Comparison of ENCODE assay signal across 8 mouse cellular contexts in genomic region chr10:120872483-120872862, GRCm38 (mm10). TPM values are rescaled to one million over a fixed set of nuclear protein-coding genes. Genes with fewer than 3 reads are reported as not detected.
DNase-seq lines count a peak whose midpoint lies in the region; ATAC-seq and TF ChIP-seq lines count a peak whose summit lies in the region.

No protein-coding gene starts in this region.

- no peaks in the 10 kb centered on the region for H3K36me3 ChIP-seq in embryonic facial prominence, embryonic 12.5 days
- H3K36me3 ChIP-seq in stomach, postnatal 0 days (ENCODE audit: control insufficient read depth, insufficient read depth, low read length): no peaks in the 10 kb centered on the region

- peak overlapping the region; percentile 45 for H3K4me2 ChIP-seq in embryonic facial prominence, embryonic 12.5 days (replicated peaks)
- peak overlapping the region; percentile 50 for H3K4me2 ChIP-seq in stomach, postnatal 0 days (replicated peaks; ENCODE audit: low read depth)

- peak overlapping the region; percentile 54; the same call in 1 of the 2 replicates for H3K27ac ChIP-seq in embryonic facial prominence, embryonic 12.5 days
- no peak overlapping the region for H3K27ac ChIP-seq in layer of hippocampus, adult 2 months
- H3K27ac ChIP-seq in stomach, postnatal 0 days (replicated peaks): peak overlapping the region; percentile 18; the same call in 1 of the 2 replicates

- no peak for TF ChIP-seq EP300 in stomach, postnatal 0 days (optimal IDR thresholded peaks at IDR 0.05)

- no peaks in the 10 kb centered on the region for H3K27me3 ChIP-seq in embryonic facial prominence, embryonic 12.5 days
- H3K27me3 ChIP-seq in stomach, postnatal 0 days (ENCODE audit: control insufficient read depth, insufficient read depth, low read length): no peaks in the 10 kb centered on the region

- H3K9me3 ChIP-seq in embryonic facial prominence, embryonic 12.5 days: no peaks in the 10 kb centered on the region
- no peaks in the 10 kb centered on the region for H3K9me3 ChIP-seq in stomach, postnatal 0 days (ENCODE audit: control insufficient read depth, low read length)

- DNase-seq in adrenal gland, adult 18-20 months (ENCODE audit: low spot score in 2 of 2): peak; percentile 40 to 43
- no peak for DNase-seq in adrenal gland, postnatal 4 days (ENCODE audit: low spot score in 2 of 2)
- DNase-seq in ZHBTc4 (ENCODE audit: low read depth, low spot score): peak; percentile 81
- DNase-seq in heart, postnatal 4 days: peak; percentile 79
- peak in 1 of 2 experiments; percentile 36 for DNase-seq in layer of hippocampus, adult 2 months (ENCODE audit: low spot score in 2 of 2)
- peak; percentile 73 for DNase-seq in stomach, postnatal 0 days (ENCODE audit: low spot score)

- peaks cover 35% of the 10 kb centered on the region for H3K4me1 ChIP-seq in embryonic facial prominence, embryonic 12.5 days
- peaks cover 3% of the 10 kb centered on the region; the same call in 1 of the 2 replicates for H3K4me1 ChIP-seq in stomach, postnatal 0 days (replicated peaks; ENCODE audit: control insufficient read depth, insufficient read depth)

- TF ChIP-seq CTCF in layer of hippocampus, adult 2 months (conservative IDR thresholded peaks at IDR 0.05): peak; percentile 83
- TF ChIP-seq CTCF in stomach, postnatal 0 days (IDR thresholded peaks at IDR 0.05; ENCODE audit: low read depth): peak; percentile 77

- no peak for ATAC-seq in embryonic facial prominence, embryonic 12.5 days (ENCODE audit: insufficient number of reproducible peaks, insufficient read depth, low FRiP score, low TSS enrichment)
- ATAC-seq in megakaryocyte-erythroid progenitor cell, adult 5-6 weeks (replicated peaks; ENCODE audit: low FRiP score, low TSS enrichment, poor library complexity, severe bottlenecking): peak; percentile 65
- peak; percentile 65 for ATAC-seq in stomach, postnatal 0 days (ENCODE audit: low FRiP score, low TSS enrichment)

- no peak overlapping the region for H3K9ac ChIP-seq in embryonic facial prominence, embryonic 12.5 days
- peak overlapping the region; percentile 38; the same call in 1 of the 2 replicates for H3K9ac ChIP-seq in stomach, postnatal 0 days (ENCODE audit: low read length)

- H3K4me3 ChIP-seq in embryonic facial prominence, embryonic 12.5 days: peak overlapping the region; percentile 17; the same call in 1 of the 2 replicates
- H3K4me3 ChIP-seq in layer of hippocampus, adult 2 months: peak overlapping the region; percentile 44
- H3K4me3 ChIP-seq in stomach, postnatal 0 days (ENCODE audit: low read depth, low read length): peak overlapping the region; percentile 17

- WGBS in embryonic facial prominence, embryonic 12.5 days: 6% methylated on average over 13 of the region's 13 CpGs
- 10% methylated on average over 13 of the region's 13 CpGs for WGBS in stomach, postnatal 0 days

RNA-seq across cellular contexts. Expression of gene Msrb3, which starts 26.4 kb away (rescaled TPM):
- 10 to 100 TPM; 42.7 to 62.5 TPM for total RNA-seq in adrenal gland, adult 18-20 months (2021)
- total RNA-seq in adrenal gland, postnatal 4 days (2021): 10 to 100 TPM; 50.9 to 55.5 TPM
- 9.2 and 10.3 TPM in 2 replicates for polyA plus RNA-seq in embryonic facial prominence, embryonic 12.5 days (2016; fragmentation: Nextera tagmentation; extraction: Ambion mirVana)
- total RNA-seq in heart, postnatal 4 days (2021): 100 to 1,000 TPM; 154 to 177 TPM
- total RNA-seq in layer of hippocampus, adult 2 months (2021): 1 to 10 TPM; 4.0 to 4.9 TPM
- 0.37 TPM in 1 of 2 replicates, not detected in the other for total RNA-seq in megakaryocyte-erythroid progenitor cell, adult 5-6 weeks (2014; fragmentation: Nextera tagmentation)
- total RNA-seq in megakaryocyte-erythroid progenitor cell, adult 5-6 weeks (2017): 0.88 TPM in 1 of 2 replicates, not detected in the other
- polyA plus RNA-seq in stomach, postnatal 0 days (2015; fragmentation: Nextera tagmentation; extraction: Ambion mirVana): 19.5 and 23.2 TPM in 2 replicates

Comparison
In these comparisons a context has a peak if more than half of its experiments do, and no peak if none do; other contexts are left out.
1. DNase-seq: peak in adrenal gland, adult 18-20 months (2 of 2), ZHBTc4 (single experiment), heart, postnatal 4 days (single experiment) and stomach, postnatal 0 days (single experiment); none in adrenal gland, postnatal 4 days (0 of 2).
2. RNA of gene Msrb3, which starts 26.4 kb away (total RNA-seq): 154 to 177 TPM in heart, postnatal 4 days, 42.7 to 62.5 TPM in adrenal gland, adult 18-20 months and 50.9 to 55.5 TPM in adrenal gland, postnatal 4 days; 4.0 to 4.9 TPM in layer of hippocampus, adult 2 months and 0.37 to 0.88 TPM in megakaryocyte-erythroid progenitor cell, adult 5-6 weeks; every median in the first group is over 4 times any median in the second.
3. Peak in every context shown above with its lines, with median percentiles within 50 percentile points of each other: H3K4me3 ChIP-seq.